Mouse (Mus musculus): ENCODE measurements around the gene Psma7.

- TF ChIP-seq POLR2A (IDR thresholded peaks at IDR 0.05; ENCODE audit: borderline replicate concordance, control insufficient read depth, low read depth, low read length) (no peak), CTCF (IDR thresholded peaks at IDR 0.05; ENCODE audit: control insufficient read depth, insufficient read depth, low read length) (no peak)
Measured at GRCm38 (mm10) chr2:180087472-180087871, 45.2 kb upstream of the Psma7 start.
